Mouse (Mus musculus) stomach, postnatal 0 days (tissue): ENCODE data around the gene Stx7.

Experiments
- CTCF ChIP-seq: IDR thresholded peaks from 2 replicates; pipeline ENCODE4 v1.5.1; 2016; ENCODE audit warnings: antibody characterized with exemption, low read depth, mild to moderate bottlenecking, moderate library complexity
- EP300 ChIP-seq: optimal IDR thresholded peaks from 2 replicates; pipeline ENCODE3; 2016; ENCODE audit warnings: antibody characterized with exemption

- TF ChIP-seq CTCF (no peak), EP300 (no peak)
Observed at GRCm38 (mm10) chr10:24228318-24229183, 79.4 kb downstream of the Stx7 start.
